Mouse (Mus musculus): ENCODE measurements at regions not wholly inside any gene's neighbourhood (a gene's known extent, or its start where the extent isn't known, plus 50 kb on each side); places are given as distances from the start of the nearest gene placed in this dataset.

DNA sequence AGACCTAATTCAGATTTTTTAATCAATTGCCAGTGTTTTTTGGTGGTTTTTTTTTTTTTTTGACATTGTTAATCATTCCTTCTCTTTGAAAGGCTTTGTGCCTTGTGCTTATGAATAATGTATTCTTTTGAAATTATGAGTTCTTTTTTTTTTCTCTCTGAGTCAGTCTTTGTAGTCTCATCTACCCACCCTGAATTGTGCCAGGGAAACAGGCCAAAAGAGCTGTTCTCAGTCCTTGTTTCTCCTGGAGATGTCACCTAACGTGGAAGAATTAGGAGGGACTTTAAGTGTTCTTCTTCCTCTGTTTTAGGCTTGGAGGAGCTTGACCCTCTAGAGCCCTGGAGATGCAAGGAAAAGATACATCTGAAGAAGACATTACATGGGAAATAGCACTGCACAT lies 2012.6 kb downstream of the Poteg start:
- Histone ChIP-seq H3K4me3 (replicated peaks) (no peak overlapping the region), H3K4me1 (no peaks in the 10 kb centered on the region), H3K27ac (replicated peaks) (no peak overlapping the region), H3K27me3 (replicated peaks) (no peaks in the 10 kb centered on the region), H3K4me2 (no peak overlapping the region), H3K9me3 (replicated peaks) (no peaks in the 10 kb centered on the region), H3K36me3 (no peaks in the 10 kb centered on the region), H3K9ac (replicated peaks) (no peak overlapping the region)
- ATAC-seq (ENCODE audit: low FRiP score), result no peak
- 59% methylated on average over 1 of the region's 1 CpGs for WGBS

GRCm38 (mm10) chr8:29492931-29493330 lies 2045.5 kb downstream of the Poteg start:
- 78% methylated on average over 2 of the region's 2 CpGs for WGBS
- Histone ChIP-seq H3K27ac (replicated peaks) (no peak overlapping the region), H3K4me3 (replicated peaks) (no peak overlapping the region), H3K4me1 (no peaks in the 10 kb centered on the region), H3K36me3 (no peaks in the 10 kb centered on the region), H3K9me3 (replicated peaks) (no peaks in the 10 kb centered on the region), H3K4me2 (no peak overlapping the region), H3K27me3 (replicated peaks) (no peaks in the 10 kb centered on the region), H3K9ac (replicated peaks) (no peak overlapping the region)
- no peak for ATAC-seq (ENCODE audit: low FRiP score)

DNA sequence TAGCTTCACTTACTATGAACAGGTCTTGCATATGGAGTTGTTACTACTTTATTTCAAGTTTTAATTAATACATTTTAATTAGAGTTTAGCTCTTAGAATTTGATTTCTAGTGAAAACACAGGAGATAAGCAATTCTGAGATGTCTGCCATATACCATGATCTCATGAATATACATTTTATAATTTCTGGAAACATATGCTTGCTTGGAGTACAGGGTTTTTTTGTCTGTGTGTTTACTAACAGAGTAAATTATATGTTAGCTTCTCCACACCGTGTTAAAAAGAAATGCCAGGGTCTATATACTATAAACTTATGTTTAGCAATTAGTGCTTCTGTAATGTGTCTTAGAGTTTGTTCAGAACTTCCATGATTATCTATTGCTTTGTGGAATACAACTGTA lies 2079.9 kb downstream of the Poteg start:
- H3K4me3 ChIP-seq (replicated peaks), result no peak overlapping the region
- H3K9me3 ChIP-seq (replicated peaks), result no peaks in the 10 kb centered on the region
- H3K36me3 ChIP-seq, result no peaks in the 10 kb centered on the region
- H3K9ac ChIP-seq (replicated peaks), result no peak overlapping the region
- ATAC-seq (ENCODE audit: low FRiP score), result no peak
- no peaks in the 10 kb centered on the region for H3K27me3 ChIP-seq (replicated peaks)
- no peak overlapping the region for H3K27ac ChIP-seq (replicated peaks)
- 84% methylated on average over 1 of the region's 1 CpGs for WGBS
- no peak overlapping the region for H3K4me2 ChIP-seq
- no peaks in the 10 kb centered on the region for H3K4me1 ChIP-seq

GRCm38 (mm10) chr8:29531565-29531964 lies 2084.1 kb downstream of the Poteg start:
- Histone ChIP-seq H3K4me1 (no peaks in the 10 kb centered on the region), H3K27me3 (replicated peaks) (no peaks in the 10 kb centered on the region), H3K36me3 (no peaks in the 10 kb centered on the region), H3K9ac (replicated peaks) (no peak overlapping the region), H3K4me2 (no peak overlapping the region), H3K27ac (replicated peaks) (no peak overlapping the region), H3K9me3 (replicated peaks) (no peaks in the 10 kb centered on the region), H3K4me3 (replicated peaks) (no peak overlapping the region)
- 66% methylated on average over 4 of the region's 4 CpGs for WGBS
- no peak for ATAC-seq (ENCODE audit: low FRiP score)

DNA sequence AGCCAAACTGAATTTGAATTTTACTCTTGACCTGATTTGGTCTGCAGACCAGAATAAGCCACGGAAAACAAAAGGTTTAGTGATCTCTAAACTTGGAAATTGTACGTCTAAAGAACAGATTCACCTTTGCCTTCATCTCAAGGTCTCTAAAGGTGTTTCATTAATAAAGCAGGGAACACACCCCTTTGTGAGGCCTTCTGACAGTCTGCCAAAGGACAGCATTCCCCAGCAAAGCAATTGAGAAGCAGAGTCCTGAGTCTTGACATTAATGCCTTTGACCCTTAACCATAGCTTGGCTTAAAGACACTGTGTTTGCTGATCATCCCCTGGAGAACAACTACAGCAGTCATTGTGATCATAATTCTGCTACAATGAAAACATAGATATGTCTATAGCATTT lies 2090.5 kb downstream of the Poteg start:
- H3K9ac ChIP-seq (replicated peaks), result no peak overlapping the region
- H3K36me3 ChIP-seq, result no peaks in the 10 kb centered on the region
- no peaks in the 10 kb centered on the region for H3K9me3 ChIP-seq (replicated peaks)
- 84% methylated on average over 2 of the region's 2 CpGs for WGBS
- H3K27ac ChIP-seq (replicated peaks), result no peak overlapping the region
- no peaks in the 10 kb centered on the region for H3K4me1 ChIP-seq
- no peak overlapping the region for H3K4me2 ChIP-seq
- H3K27me3 ChIP-seq (replicated peaks), result no peaks in the 10 kb centered on the region
- no peak overlapping the region for H3K4me3 ChIP-seq (replicated peaks)
- no peak for ATAC-seq (ENCODE audit: low FRiP score)

DNA sequence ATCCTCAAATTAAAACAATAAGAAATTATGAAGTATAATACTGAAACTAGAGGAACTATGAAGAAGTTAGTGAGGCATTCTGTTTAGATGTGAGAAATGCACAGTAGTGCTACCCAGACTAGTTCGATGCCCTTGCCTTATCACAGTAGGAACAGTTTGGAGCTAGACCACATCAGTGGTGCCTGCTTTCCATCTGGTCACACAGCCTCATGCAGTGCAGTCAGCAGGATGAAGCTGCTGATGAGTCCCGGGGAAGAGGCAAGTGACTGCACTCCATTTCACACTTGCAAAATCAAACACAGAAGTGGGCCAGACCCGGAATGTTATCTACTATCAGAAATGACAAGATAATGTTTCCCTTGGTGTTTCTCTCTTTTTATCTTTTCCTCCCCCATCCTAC lies 2092.4 kb downstream of the Poteg start:
- no peak overlapping the region for H3K27ac ChIP-seq (replicated peaks)
- no peaks in the 10 kb centered on the region for H3K36me3 ChIP-seq
- no peak overlapping the region for H3K4me2 ChIP-seq
- 78% methylated on average over 3 of the region's 3 CpGs for WGBS
- H3K9me3 ChIP-seq (replicated peaks), result no peaks in the 10 kb centered on the region
- H3K4me1 ChIP-seq, result 0 out of 2 replicates have a peak, but pooled peaks cover 5% of the 10 kb centered on the region
- no peak overlapping the region for H3K9ac ChIP-seq (replicated peaks)
- H3K4me3 ChIP-seq (replicated peaks), result no peak overlapping the region
- ATAC-seq (ENCODE audit: low FRiP score), result no peak
- H3K27me3 ChIP-seq (replicated peaks), result no peaks in the 10 kb centered on the region

DNA sequence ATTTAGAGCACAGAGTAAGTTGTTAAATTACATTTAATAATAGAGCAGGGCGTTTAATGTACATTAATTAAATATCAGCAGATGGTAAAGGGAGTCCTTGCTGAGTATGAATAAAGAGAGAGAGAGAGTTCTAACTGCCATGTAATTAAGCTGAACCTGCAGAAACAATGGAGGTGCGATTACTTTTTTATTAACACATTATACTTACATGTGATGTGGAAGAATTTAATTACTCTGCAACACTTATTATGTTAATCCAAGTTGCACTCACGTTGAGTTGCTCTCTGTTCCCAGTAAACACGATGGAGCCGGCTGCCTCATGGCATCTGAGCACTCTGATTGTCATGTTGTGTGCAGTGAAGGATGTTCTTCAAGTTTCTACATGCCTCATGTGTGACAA lies 2096.7 kb downstream of the Poteg start:
- Histone ChIP-seq H3K4me3 (replicated peaks) (no peak overlapping the region), H3K27ac (replicated peaks) (no peak overlapping the region), H3K4me2 (no peak overlapping the region), H3K9me3 (replicated peaks) (no peaks in the 10 kb centered on the region), H3K27me3 (replicated peaks) (no peaks in the 10 kb centered on the region), H3K36me3 (no peaks in the 10 kb centered on the region), H3K4me1 (0 out of 2 replicates have a peak, but pooled peaks cover 5% of the 10 kb centered on the region), H3K9ac (replicated peaks) (no peak overlapping the region)
- 34% methylated on average over 5 of the region's 5 CpGs for WGBS
- ATAC-seq (ENCODE audit: low FRiP score), result peak; percentile 63; the same call in 1 of the 2 replicates

DNA sequence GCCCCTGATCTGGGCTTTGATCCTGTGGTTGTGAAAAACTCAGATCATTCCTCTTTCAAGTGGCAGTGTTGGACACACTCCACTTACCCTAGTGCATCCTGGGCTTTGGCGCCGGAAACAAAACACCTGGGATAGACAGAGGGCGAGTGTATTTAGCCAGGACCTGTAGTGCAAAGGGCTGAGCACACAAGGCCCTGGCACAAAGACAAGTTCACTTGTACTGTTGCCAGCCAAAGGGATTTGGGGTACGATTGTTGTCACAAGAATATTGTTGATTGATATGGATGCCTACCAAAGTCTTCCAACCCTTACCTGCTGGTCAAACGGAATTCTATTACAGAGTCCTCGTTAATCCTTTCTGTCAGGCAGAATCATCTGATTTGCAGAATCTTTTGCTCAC lies 2138.2 kb downstream of the Poteg start:
- 93% methylated on average over 6 of the region's 6 CpGs for WGBS
- ATAC-seq (ENCODE audit: low FRiP score), result no peak
- Histone ChIP-seq H3K36me3 (no peaks in the 10 kb centered on the region), H3K9ac (replicated peaks) (no peak overlapping the region), H3K4me2 (no peak overlapping the region), H3K4me1 (no peaks in the 10 kb centered on the region), H3K9me3 (replicated peaks) (no peaks in the 10 kb centered on the region), H3K4me3 (replicated peaks) (no peak overlapping the region), H3K27ac (replicated peaks) (no peak overlapping the region), H3K27me3 (replicated peaks) (no peaks in the 10 kb centered on the region)

DNA sequence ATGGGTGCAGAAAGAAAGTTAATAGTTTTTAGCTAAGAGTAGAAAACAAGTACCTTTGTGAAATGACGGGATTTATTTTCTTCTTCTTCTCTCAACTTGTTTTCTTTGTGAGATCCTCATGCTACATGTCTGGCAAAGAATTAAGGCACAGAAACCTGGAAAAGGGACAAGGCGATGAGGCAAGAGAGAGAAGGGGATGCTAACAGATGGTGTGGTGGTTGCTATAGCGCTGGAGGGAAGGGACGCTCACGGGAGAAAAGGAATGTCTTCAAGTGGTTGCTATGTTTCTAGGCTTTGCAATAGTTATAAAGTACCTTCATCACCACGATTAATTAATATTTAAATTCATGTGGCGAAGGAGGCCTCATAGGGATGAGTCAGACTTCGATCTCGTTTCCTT lies 2146.7 kb downstream of the Poteg start:
- Histone ChIP-seq H3K4me1 (no peaks in the 10 kb centered on the region), H3K36me3 (no peaks in the 10 kb centered on the region), H3K9me3 (replicated peaks) (no peaks in the 10 kb centered on the region), H3K4me2 (no peak overlapping the region), H3K9ac (replicated peaks) (no peak overlapping the region), H3K27me3 (replicated peaks) (no peaks in the 10 kb centered on the region), H3K4me3 (replicated peaks) (no peak overlapping the region), H3K27ac (replicated peaks) (no peak overlapping the region)
- ATAC-seq (ENCODE audit: low FRiP score), result no peak
- WGBS, result 71% methylated on average over 9 of the region's 9 CpGs

GRCm38 (mm10) chr8:29614098-29614497 lies 2166.6 kb downstream of the Poteg start:
- Histone ChIP-seq H3K4me2 (no peak overlapping the region), H3K27ac (replicated peaks) (no peak overlapping the region), H3K36me3 (no peaks in the 10 kb centered on the region), H3K4me1 (no peaks in the 10 kb centered on the region), H3K9me3 (replicated peaks) (no peaks in the 10 kb centered on the region), H3K9ac (replicated peaks) (no peak overlapping the region), H3K27me3 (replicated peaks) (no peaks in the 10 kb centered on the region), H3K4me3 (replicated peaks) (no peak overlapping the region)
- no peak for ATAC-seq (ENCODE audit: low FRiP score)
- 67% methylated on average over 7 of the region's 7 CpGs for WGBS

- H3K27ac ChIP-seq (replicated peaks), result no peak overlapping the region
- no peaks in the 10 kb centered on the region for H3K27me3 ChIP-seq (replicated peaks)
- no peak for ATAC-seq (ENCODE audit: low FRiP score)
- no peaks in the 10 kb centered on the region for H3K9me3 ChIP-seq (replicated peaks)
- H3K4me2 ChIP-seq, result no peak overlapping the region
- no peaks in the 10 kb centered on the region for H3K36me3 ChIP-seq
- WGBS, result 54% methylated on average over 3 of the region's 3 CpGs
- H3K4me3 ChIP-seq (replicated peaks), result no peak overlapping the region
- no peak overlapping the region for H3K9ac ChIP-seq (replicated peaks)
- no peaks in the 10 kb centered on the region for H3K4me1 ChIP-seq
Observed at GRCm38 (mm10) chr8:29661616-29662015, 2214.1 kb downstream of the Poteg start.

- Histone ChIP-seq H3K4me2 (no peak overlapping the region), H3K4me3 (replicated peaks) (no peak overlapping the region), H3K27ac (replicated peaks) (no peak overlapping the region), H3K4me1 (no peaks in the 10 kb centered on the region), H3K27me3 (replicated peaks) (no peaks in the 10 kb centered on the region), H3K9me3 (replicated peaks) (no peaks in the 10 kb centered on the region), H3K36me3 (no peaks in the 10 kb centered on the region), H3K9ac (replicated peaks) (no peak overlapping the region)
- no peak for ATAC-seq (ENCODE audit: low FRiP score)
- 68% methylated on average over 3 of the region's 3 CpGs for WGBS
Observed at GRCm38 (mm10) chr8:29675870-29676269, 2228.4 kb downstream of the Poteg start.

GRCm38 (mm10) chr8:29683340-29683739 lies 2235.9 kb downstream of the Poteg start:
- no peak overlapping the region for H3K27ac ChIP-seq (replicated peaks)
- no peak overlapping the region for H3K9ac ChIP-seq (replicated peaks)
- ATAC-seq (ENCODE audit: low FRiP score), result no peak
- H3K4me3 ChIP-seq (replicated peaks), result no peak overlapping the region
- no peaks in the 10 kb centered on the region for H3K27me3 ChIP-seq (replicated peaks)
- no peaks in the 10 kb centered on the region for H3K9me3 ChIP-seq (replicated peaks)
- H3K4me1 ChIP-seq, result no peaks in the 10 kb centered on the region
- no peaks in the 10 kb centered on the region for H3K36me3 ChIP-seq
- no peak overlapping the region for H3K4me2 ChIP-seq
- WGBS, result 16% methylated on average over 1 of the region's 1 CpGs

Data from neural tube, embryonic 15.5 days (tissue).